Mouse (Mus musculus): ENCODE measurements around the gene Xrcc4. TPM values are rescaled to one million over a fixed set of nuclear protein-coding genes. Genes with fewer than 3 reads are reported as not detected.
A peak's percentile ranks its signal among the peaks of the same experiment; 100 is the strongest.
"Not testable (repeated sequence)": the region's sequence is repeated elsewhere in the genome, so short reads cannot be mapped to it uniquely, and the experiment has no call there.

The Xrcc4 gene
- 15.5 and 16.0 TPM in 2 replicates for polyA plus RNA-seq (2015; fragmentation: Nextera tagmentation; extraction: Ambion mirVana)

DNA sequence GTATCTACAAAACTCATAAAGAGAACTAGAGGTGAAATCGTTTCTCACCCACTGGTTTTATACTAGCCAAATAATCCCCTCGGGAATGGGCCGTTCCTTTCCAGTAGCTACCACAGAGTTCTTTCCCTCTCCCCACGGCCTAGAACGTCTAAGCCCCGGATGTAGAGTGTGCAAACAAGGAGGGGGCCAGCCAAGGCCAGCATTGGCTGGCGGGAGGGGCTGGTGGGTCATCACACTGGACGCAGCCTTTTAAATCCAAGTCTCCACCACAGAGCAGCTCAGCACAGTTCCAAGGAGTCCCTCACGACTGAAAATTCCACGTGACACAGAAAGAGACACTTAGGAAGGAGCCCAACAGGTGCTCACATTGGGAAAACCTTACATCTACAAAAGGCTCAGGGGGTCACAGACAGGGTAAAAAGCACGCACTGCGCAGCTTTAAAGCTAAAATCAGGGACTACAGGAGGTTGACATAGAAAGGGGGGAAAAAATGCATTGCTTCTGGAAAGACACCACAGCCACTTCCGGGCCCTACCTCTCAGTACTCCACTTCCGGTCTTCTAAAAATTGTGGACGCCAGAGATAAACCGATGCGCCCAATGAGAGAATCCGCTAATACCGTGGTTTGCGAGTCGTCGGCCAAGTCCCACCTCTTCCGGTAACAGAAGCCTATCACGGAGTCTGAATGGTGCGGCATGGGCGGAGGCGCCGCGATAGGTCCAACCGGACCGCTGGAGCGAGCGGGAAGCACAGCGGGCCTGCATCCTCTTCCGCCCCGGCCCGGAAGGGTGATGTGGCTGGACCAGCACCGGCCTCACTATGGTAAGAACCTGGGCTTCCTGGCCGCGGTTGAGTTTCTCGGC lies at the start of gene Xrcc4, which contains the start of gene Tmem167:
Gene Xrcc4, minus strand, starts transcription at position 647 of the 863 bp plus-strand sequence.
Gene Tmem167, plus strand, starts transcription at position 162 of the 863 bp plus-strand sequence.
- no peaks in the 10 kb centered on the region for H3K9me3 ChIP-seq (ENCODE audit: control insufficient read depth, low read length)
- H3K4me3 ChIP-seq (replicated peaks; ENCODE audit: low read length), result peak within 1 kb of the TSS; percentile 91
- peaks cover 6% of the 10 kb centered on the region for H3K4me1 ChIP-seq (replicated peaks; ENCODE audit: control insufficient read depth, insufficient read depth, low read length)
- peak within 1 kb of the TSS; percentile 93 for H3K9ac ChIP-seq (replicated peaks; ENCODE audit: low read depth, low read length)
- 3% methylated on average over 41 of the region's 41 CpGs for WGBS
- peak; percentile 100 for ATAC-seq
- no peaks in the 10 kb centered on the region for H3K36me3 ChIP-seq (ENCODE audit: control insufficient read depth, insufficient read depth)
- no peaks in the 10 kb centered on the region for H3K27me3 ChIP-seq (replicated peaks; ENCODE audit: control insufficient read depth, insufficient read depth, low read length)
- H3K27ac ChIP-seq (ENCODE audit: low read length), result peak within 1 kb of the TSS; percentile 85
- peak within 1 kb of the TSS; percentile 100 for H3K4me2 ChIP-seq (ENCODE audit: low read length)

DNA sequence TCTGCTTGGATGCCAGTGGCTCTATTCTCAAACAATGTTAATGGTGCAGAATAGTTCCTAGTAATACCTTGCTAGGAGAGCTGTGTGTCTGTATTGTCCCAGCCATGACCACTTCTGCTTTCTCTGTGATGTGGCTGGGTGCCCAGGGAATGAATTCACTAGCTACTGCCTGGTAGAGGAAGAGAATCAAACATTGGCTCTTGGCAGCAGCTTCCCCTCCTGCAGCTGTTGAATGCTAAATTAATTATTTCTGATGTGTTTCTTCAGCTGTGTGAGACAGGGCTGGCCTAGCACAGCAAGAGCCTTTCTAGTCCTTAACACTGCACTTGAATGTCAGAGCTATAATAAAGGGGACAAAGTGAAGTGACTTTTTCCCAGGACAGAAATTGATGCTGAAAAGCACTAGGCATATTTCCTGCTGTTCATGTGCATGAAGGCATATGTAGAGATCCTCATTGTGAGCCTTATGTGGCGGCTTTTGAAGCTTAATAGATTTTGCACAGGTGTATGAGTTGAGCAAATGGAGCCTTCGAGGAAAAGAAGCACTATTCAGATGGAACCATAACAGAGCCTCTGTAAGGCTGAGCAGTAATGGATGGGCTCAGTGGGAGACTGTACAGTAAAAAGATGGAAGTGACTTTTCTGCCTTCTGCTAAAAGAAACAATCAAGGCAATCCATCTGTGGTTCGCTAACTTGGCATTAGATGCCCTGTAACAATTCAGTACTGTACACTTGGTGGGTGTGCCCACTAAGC lies 46.9 kb upstream of the Xrcc4 start:
- 49% methylated on average over 3 of the region's 3 CpGs for WGBS
- no peaks in the 10 kb centered on the region for H3K27me3 ChIP-seq (replicated peaks; ENCODE audit: control insufficient read depth, insufficient read depth, low read length)
- H3K4me1 ChIP-seq (replicated peaks; ENCODE audit: control insufficient read depth, insufficient read depth, low read length), result peaks cover 5% of the 10 kb centered on the region; the same call in 1 of the 2 replicates
- no peak overlapping the region for H3K27ac ChIP-seq (ENCODE audit: low read length)
- peak; percentile 95 for ATAC-seq
- H3K9ac ChIP-seq (replicated peaks; ENCODE audit: low read depth, low read length), result no peak overlapping the region
- H3K36me3 ChIP-seq (ENCODE audit: control insufficient read depth, insufficient read depth), result no peaks in the 10 kb centered on the region
- H3K4me2 ChIP-seq (ENCODE audit: low read length), result no peak overlapping the region
- H3K9me3 ChIP-seq (ENCODE audit: control insufficient read depth, low read length), result no peaks in the 10 kb centered on the region
- no peak overlapping the region for H3K4me3 ChIP-seq (replicated peaks; ENCODE audit: low read length)

DNA sequence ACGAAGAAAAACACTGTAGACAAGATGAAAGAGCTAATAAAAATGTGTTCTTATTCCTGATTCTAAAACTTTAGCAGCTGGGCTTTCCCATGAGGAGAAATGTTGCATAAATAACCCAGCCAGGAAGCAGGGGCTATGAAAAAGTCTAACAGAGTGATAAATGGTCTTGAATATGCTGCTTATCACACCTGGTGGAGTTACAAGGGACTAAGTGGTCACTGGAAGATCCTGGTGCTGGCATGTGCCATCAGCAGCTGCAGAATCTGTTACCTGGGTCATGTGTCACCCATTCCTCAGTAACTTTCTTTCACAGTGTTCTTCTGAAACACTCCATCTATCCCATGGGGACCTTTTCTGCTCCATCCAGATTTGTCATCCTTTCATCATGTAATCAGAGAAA lies 22.3 kb upstream of the Xrcc4 start:
- H3K4me1 ChIP-seq (replicated peaks; ENCODE audit: control insufficient read depth, insufficient read depth, low read length), result no peaks in the 10 kb centered on the region

DNA sequence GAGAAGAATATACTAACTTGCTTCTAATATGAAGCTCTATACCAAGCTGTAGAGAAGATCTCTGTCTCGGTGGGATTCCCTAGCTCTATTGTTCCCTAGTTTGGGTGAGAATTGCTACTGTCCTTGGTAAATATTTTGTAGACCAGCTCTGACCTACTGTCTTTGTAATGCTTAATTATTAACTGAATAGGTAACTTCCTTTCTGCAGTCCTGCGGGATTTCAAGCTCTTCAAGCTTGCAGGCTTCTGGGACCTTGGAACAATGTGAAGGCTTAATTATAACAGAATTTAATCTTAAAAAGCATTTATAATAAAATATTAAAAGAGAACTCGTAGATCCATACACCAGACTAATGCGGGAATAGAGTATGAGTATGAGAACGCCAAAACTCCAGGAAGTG lies 19.3 kb upstream of the Xrcc4 start:
- H3K4me3 ChIP-seq (replicated peaks; ENCODE audit: low read length); H3K9ac ChIP-seq (replicated peaks; ENCODE audit: low read depth, low read length); H3K9me3 ChIP-seq (ENCODE audit: control insufficient read depth, low read length); H3K27me3 ChIP-seq (replicated peaks; ENCODE audit: control insufficient read depth, insufficient read depth, low read length); H3K4me2 ChIP-seq (ENCODE audit: low read length); H3K4me1 ChIP-seq (replicated peaks; ENCODE audit: control insufficient read depth, insufficient read depth, low read length); ATAC-seq; H3K36me3 ChIP-seq (ENCODE audit: control insufficient read depth, insufficient read depth); H3K27ac ChIP-seq (ENCODE audit: low read length): not testable (repeated sequence)
- 96% methylated on average over 5 of the region's 5 CpGs for WGBS

More for the DNA sequence above, 22.3 kb upstream of the Xrcc4 start:
- Histone ChIP-seq H3K9me3 (ENCODE audit: control insufficient read depth, low read length) (no peaks in the 10 kb centered on the region), H3K9ac (replicated peaks; ENCODE audit: low read depth, low read length) (no peak overlapping the region), H3K36me3 (ENCODE audit: control insufficient read depth, insufficient read depth) (no peaks in the 10 kb centered on the region), H3K4me3 (replicated peaks; ENCODE audit: low read length) (no peak overlapping the region), H3K27me3 (replicated peaks; ENCODE audit: control insufficient read depth, insufficient read depth, low read length) (no peaks in the 10 kb centered on the region), H3K27ac (ENCODE audit: low read length) (no peak overlapping the region), H3K4me2 (ENCODE audit: low read length) (no peak overlapping the region)
- WGBS, result 98% methylated on average over 1 of the region's 1 CpGs
- no peak for ATAC-seq

DNA sequence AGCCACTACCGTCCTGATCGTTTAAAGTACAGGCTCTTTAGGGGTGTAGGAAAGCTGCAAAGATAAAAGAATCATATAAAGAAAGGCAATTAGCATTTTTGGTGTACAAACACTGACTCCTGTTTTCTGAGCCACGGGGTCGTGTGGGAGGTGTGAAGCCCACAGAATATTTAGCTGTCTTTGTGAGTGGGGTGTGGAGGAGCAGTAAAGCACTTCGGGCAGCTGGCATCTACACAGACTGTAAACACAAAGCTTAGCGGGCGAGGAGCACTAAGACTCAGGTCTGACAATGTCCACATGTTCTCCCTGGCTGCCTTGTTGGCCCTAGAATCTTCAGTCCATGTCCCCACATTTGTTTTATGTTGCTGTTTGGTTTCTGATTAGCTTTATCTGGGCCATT lies 16.7 kb upstream of the Xrcc4 start:
- H3K27ac ChIP-seq (ENCODE audit: low read length), result no peak overlapping the region
- H3K4me3 ChIP-seq (replicated peaks; ENCODE audit: low read length), result no peak overlapping the region
- no peaks in the 10 kb centered on the region for H3K27me3 ChIP-seq (replicated peaks; ENCODE audit: control insufficient read depth, insufficient read depth, low read length)
- H3K4me1 ChIP-seq (replicated peaks; ENCODE audit: control insufficient read depth, insufficient read depth, low read length), result no peaks in the 10 kb centered on the region
- H3K9me3 ChIP-seq (ENCODE audit: control insufficient read depth, low read length), result no peaks in the 10 kb centered on the region
- no peak for ATAC-seq
- 91% methylated on average over 7 of the region's 7 CpGs for WGBS
- H3K36me3 ChIP-seq (ENCODE audit: control insufficient read depth, insufficient read depth), result peaks cover 11% of the 10 kb centered on the region
- H3K9ac ChIP-seq (replicated peaks; ENCODE audit: low read depth, low read length), result no peak overlapping the region
- H3K4me2 ChIP-seq (ENCODE audit: low read length), result no peak overlapping the region

DNA sequence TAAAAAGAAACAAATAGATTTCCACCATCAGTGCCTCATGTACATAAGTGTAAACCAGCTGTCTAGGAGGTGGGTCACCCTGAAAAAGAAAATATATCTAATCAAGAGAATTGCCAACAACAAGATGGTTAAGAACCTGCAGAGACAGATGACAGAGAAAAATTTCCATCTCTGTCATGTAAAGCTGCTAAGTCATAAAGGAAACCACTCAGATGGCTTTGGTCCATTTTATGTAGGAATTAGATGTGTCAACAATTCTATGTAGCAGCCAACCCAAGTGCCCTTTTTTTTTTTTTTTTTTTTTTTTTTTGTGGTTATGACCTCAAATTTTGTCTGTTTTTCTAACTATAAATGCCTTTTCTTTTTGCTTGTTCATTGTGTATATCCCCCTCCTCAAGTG lies 12.1 kb upstream of the Xrcc4 start:
- no peak overlapping the region for H3K27ac ChIP-seq (ENCODE audit: low read length)
- peaks cover 11% of the 10 kb centered on the region for H3K36me3 ChIP-seq (ENCODE audit: control insufficient read depth, insufficient read depth)
- no peak overlapping the region for H3K9ac ChIP-seq (replicated peaks; ENCODE audit: low read depth, low read length)
- no peak overlapping the region for H3K4me2 ChIP-seq (ENCODE audit: low read length)
- H3K4me1 ChIP-seq (replicated peaks; ENCODE audit: control insufficient read depth, insufficient read depth, low read length), result no peaks in the 10 kb centered on the region
- no peak overlapping the region for H3K4me3 ChIP-seq (replicated peaks; ENCODE audit: low read length)
- no peaks in the 10 kb centered on the region for H3K27me3 ChIP-seq (replicated peaks; ENCODE audit: control insufficient read depth, insufficient read depth, low read length)
- no peak for ATAC-seq
- no peaks in the 10 kb centered on the region for H3K9me3 ChIP-seq (ENCODE audit: control insufficient read depth, low read length)

DNA sequence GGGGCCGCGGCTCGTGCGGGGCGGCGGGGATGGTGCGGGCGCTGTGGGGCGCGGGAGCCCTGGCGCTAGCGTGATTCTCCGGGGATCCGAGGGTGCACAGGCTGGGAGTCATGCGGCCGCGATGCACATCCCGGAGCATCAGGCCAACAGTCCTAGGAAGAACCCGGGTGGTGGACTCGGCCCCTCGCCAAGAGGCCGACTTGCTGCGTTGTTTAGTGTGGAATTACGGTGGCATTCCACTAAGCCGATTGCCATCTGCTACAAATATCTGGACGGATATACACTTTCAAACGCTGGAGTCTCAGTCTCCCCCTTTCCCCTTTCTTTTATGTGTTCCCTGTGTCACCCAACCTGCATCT lies 396 bp upstream of the Xrcc4 start:
- no peaks in the 10 kb centered on the region for H3K27me3 ChIP-seq (replicated peaks; ENCODE audit: control insufficient read depth, insufficient read depth, low read length)
- H3K36me3 ChIP-seq (ENCODE audit: control insufficient read depth, insufficient read depth), result no peaks in the 10 kb centered on the region
- H3K4me3 ChIP-seq (replicated peaks; ENCODE audit: low read length), result peak overlapping the region; percentile 91
- peak overlapping the region; percentile 85 for H3K27ac ChIP-seq (ENCODE audit: low read length)
- H3K9me3 ChIP-seq (ENCODE audit: control insufficient read depth, low read length), result no peaks in the 10 kb centered on the region
- WGBS, result under 1% methylated on average over 24 of the region's 27 CpGs
- H3K9ac ChIP-seq (replicated peaks; ENCODE audit: low read depth, low read length), result peak overlapping the region; percentile 93
- peak; percentile 78; the same call in 1 of the 2 replicates for ATAC-seq
- H3K4me2 ChIP-seq (ENCODE audit: low read length), result peak overlapping the region; percentile 70
- H3K4me1 ChIP-seq (replicated peaks; ENCODE audit: control insufficient read depth, insufficient read depth, low read length), result peaks cover 6% of the 10 kb centered on the region

DNA sequence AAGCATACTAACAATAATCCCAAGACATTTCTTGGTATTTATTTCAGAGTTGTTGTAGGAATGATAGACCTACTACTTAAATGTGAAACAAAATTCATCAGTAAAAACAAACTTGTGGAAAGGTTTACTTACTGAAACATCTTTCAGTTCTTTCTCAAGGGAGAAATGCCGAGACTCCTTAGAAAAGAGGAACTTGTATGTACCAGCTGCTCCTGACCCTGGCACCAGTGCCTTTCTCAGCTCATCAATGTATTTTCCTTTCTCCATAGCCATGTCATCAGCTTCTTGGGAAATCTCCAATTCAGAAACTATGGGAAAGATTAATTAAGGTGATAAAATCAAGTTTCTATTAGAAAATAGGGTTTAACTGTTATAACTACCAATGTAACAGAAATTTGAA lies 27.5 kb downstream of the Xrcc4 start:
- H3K9me3 ChIP-seq (ENCODE audit: control insufficient read depth, low read length), result no peaks in the 10 kb centered on the region
- no peak overlapping the region for H3K27ac ChIP-seq (ENCODE audit: low read length)
- no peak overlapping the region for H3K4me2 ChIP-seq (ENCODE audit: low read length)
- no peaks in the 10 kb centered on the region for H3K36me3 ChIP-seq (ENCODE audit: control insufficient read depth, insufficient read depth)
- H3K4me3 ChIP-seq (replicated peaks; ENCODE audit: low read length), result no peak overlapping the region
- no peaks in the 10 kb centered on the region for H3K4me1 ChIP-seq (replicated peaks; ENCODE audit: control insufficient read depth, insufficient read depth, low read length)
- no peak for ATAC-seq
- 94% methylated on average over 1 of the region's 1 CpGs for WGBS
- no peaks in the 10 kb centered on the region for H3K27me3 ChIP-seq (replicated peaks; ENCODE audit: control insufficient read depth, insufficient read depth, low read length)
- no peak overlapping the region for H3K9ac ChIP-seq (replicated peaks; ENCODE audit: low read depth, low read length)

DNA sequence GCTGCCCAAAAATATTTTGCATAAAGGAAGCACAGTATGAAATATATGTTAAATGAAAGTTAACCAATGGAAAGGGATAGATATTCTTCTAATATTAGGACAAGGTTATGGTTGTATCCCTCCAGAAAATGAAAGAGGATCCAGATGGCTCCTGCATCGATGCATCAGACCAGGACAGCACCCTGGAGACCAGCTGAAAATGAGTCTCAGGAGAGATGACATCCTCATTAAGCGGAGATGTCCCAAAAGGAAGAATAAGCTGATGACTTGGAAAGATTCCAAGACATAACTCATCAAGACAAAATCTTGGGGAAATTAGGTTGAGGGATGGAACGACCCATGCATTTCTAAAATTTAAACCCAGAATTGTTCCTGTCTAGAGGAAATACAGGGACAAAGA lies 37.0 kb downstream of the Xrcc4 start:
- H3K27ac ChIP-seq (ENCODE audit: low read length), result no peak overlapping the region
- H3K36me3 ChIP-seq (ENCODE audit: control insufficient read depth, insufficient read depth), result no peaks in the 10 kb centered on the region
- H3K9ac ChIP-seq (replicated peaks; ENCODE audit: low read depth, low read length), result no peak overlapping the region
- no peaks in the 10 kb centered on the region for H3K4me1 ChIP-seq (replicated peaks; ENCODE audit: control insufficient read depth, insufficient read depth, low read length)
- H3K4me3 ChIP-seq (replicated peaks; ENCODE audit: low read length), result no peak overlapping the region
- no peak overlapping the region for H3K4me2 ChIP-seq (ENCODE audit: low read length)
- WGBS, result 75% methylated on average over 3 of the region's 3 CpGs
- no peaks in the 10 kb centered on the region for H3K9me3 ChIP-seq (ENCODE audit: control insufficient read depth, low read length)
- ATAC-seq, result no peak
- H3K27me3 ChIP-seq (replicated peaks; ENCODE audit: control insufficient read depth, insufficient read depth, low read length), result no peaks in the 10 kb centered on the region

All from forebrain, embryonic 16.5 days (tissue).